Mouse (Mus musculus): ENCODE results near the gene Atp5l. TPM values are rescaled to one million over a fixed set of nuclear protein-coding genes. Genes with fewer than 3 reads are reported as not detected.

The Atp5l gene
- total RNA-seq, 2 experiments from 2014 or later, result 339 to 353 TPM

GRCm38 (mm10) chr9:44903856-44904255 is 16.7 kb downstream of the Atp5l start:
- intact Hi-C loops (cut with DNase I), result loop anchor here (2.0 kb wide), 1 partner anchor 45 kb away; no protein-coding TSS in a partner anchor

GRCm38 (mm10) chr9:44900402-44900801 is 20.1 kb downstream of the Atp5l start:
- no peak for DNase-seq (ENCODE audit: low spot score in 2 of 2)
- intact Hi-C loops (cut with DNase I), result no loop called here

More at GRCm38 (mm10) chr9:44903856-44904255, 16.7 kb downstream of the Atp5l start:
- DNase-seq (ENCODE audit: low spot score in 2 of 2), result no peak

- no peak for DNase-seq (ENCODE audit: low spot score in 2 of 2)
- intact Hi-C loops (cut with DNase I), result no loop called here
Observed at GRCm38 (mm10) chr9:44899716-44900115, 20.8 kb downstream of the Atp5l start.

GRCm38 (mm10) chr9:44897024-44897423 is 23.5 kb downstream of the Atp5l start:
- intact Hi-C loops (cut with DNase I), result no loop called here
- peak in 1 of 2 experiments; percentile 59 for DNase-seq (ENCODE audit: low spot score in 2 of 2)

- DNase-seq (ENCODE audit: low spot score in 2 of 2), result no peak
- intact Hi-C loops (cut with DNase I), result no loop called here
Observed at GRCm38 (mm10) chr9:44892664-44893063, 27.9 kb downstream of the Atp5l start.

- DNase-seq (ENCODE audit: low spot score in 2 of 2), result no peak
- intact Hi-C loops (cut with DNase I), result no loop called here
Observed at GRCm38 (mm10) chr9:44891210-44891609, 29.3 kb downstream of the Atp5l start.

- intact Hi-C loops (cut with DNase I), result no loop called here
- DNase-seq (ENCODE audit: low spot score in 2 of 2), result no peak
Observed at GRCm38 (mm10) chr9:44890122-44890521, 30.4 kb downstream of the Atp5l start.

- intact Hi-C loops (cut with DNase I), result no loop called here
- DNase-seq (ENCODE audit: low spot score in 2 of 2), result no peak
Observed at GRCm38 (mm10) chr9:44888114-44888624, 32.4 kb downstream of the Atp5l start.

- DNase-seq (ENCODE audit: low spot score in 2 of 2), result peak; percentile 56 to 82
- intact Hi-C loops (cut with DNase I), result no loop called here
Observed at GRCm38 (mm10) chr9:44882981-44883569, 37.5 kb downstream of the Atp5l start.

- intact Hi-C loops (cut with DNase I), result no loop called here
- DNase-seq (ENCODE audit: low spot score in 2 of 2), result no peak
Observed at GRCm38 (mm10) chr9:44882436-44882980, 38.0 kb downstream of the Atp5l start.

- intact Hi-C loops (cut with DNase I), result loop anchor here (1.0 to 2.0 kb wide), 4 partner anchors 23 to 45 kb away; partner anchors contain the start of gene Atp5l
- DNase-seq (ENCODE audit: low spot score in 2 of 2), result peak; percentile 77 to 83
Observed at GRCm38 (mm10) chr9:44881941-44882435, 38.6 kb downstream of the Atp5l start.

GRCm38 (mm10) chr9:44881221-44881871 is 39.2 kb downstream of the Atp5l start, which contains the start of gene Kmt2a:
Gene Kmt2a (minus strand): TSS chr9:44881296.
- intact Hi-C loops (cut with DNase I), result loop anchor here (1.0 to 2.0 kb wide), 4 partner anchors 23 to 45 kb away; partner anchors contain the start of gene Atp5l
- DNase-seq (ENCODE audit: low spot score in 2 of 2), result peak; percentile 98

- intact Hi-C loops (cut with DNase I), result loop anchor here (1.0 to 2.0 kb wide), 4 partner anchors 22 to 44 kb away; partner anchors contain the start of gene Atp5l
- no peak for DNase-seq (ENCODE audit: low spot score in 2 of 2)
Observed at GRCm38 (mm10) chr9:44880309-44881081, 40.0 kb downstream of the Atp5l start.

GRCm38 (mm10) chr9:44879694-44880271 is 40.8 kb downstream of the Atp5l start:
- intact Hi-C loops (cut with DNase I), result loop anchor here (2.0 kb wide), 3 partner anchors 21 to 43 kb away; partner anchors contain the start of gene Atp5l
- peak in 1 of 2 experiments; percentile 40 for DNase-seq (ENCODE audit: low spot score in 2 of 2)

- peak in 1 of 2 experiments; percentile 68 for DNase-seq (ENCODE audit: low spot score in 2 of 2)
- intact Hi-C loops (cut with DNase I), result no loop called here
Observed at GRCm38 (mm10) chr9:44878776-44879500, 41.6 kb downstream of the Atp5l start.

- DNase-seq (ENCODE audit: low spot score in 2 of 2), result no peak
Observed at GRCm38 (mm10) chr9:44877686-44878085, 42.9 kb downstream of the Atp5l start.

GRCm38 (mm10) chr9:44875476-44875875 is 45.1 kb downstream of the Atp5l start:
- peak; percentile 43 to 79 for DNase-seq (ENCODE audit: low spot score in 2 of 2)

More at GRCm38 (mm10) chr9:44877686-44878085, 42.9 kb downstream of the Atp5l start:
- intact Hi-C loops (cut with DNase I), result no loop called here

GRCm38 (mm10) chr9:44874198-44874597 is 46.3 kb downstream of the Atp5l start:
- DNase-seq (ENCODE audit: low spot score in 2 of 2), result no peak
- intact Hi-C loops (cut with DNase I), result no loop called here

More at GRCm38 (mm10) chr9:44875476-44875875, 45.1 kb downstream of the Atp5l start:
- intact Hi-C loops (cut with DNase I), result no loop called here

Data from left cerebral cortex, postnatal 25 days (tissue).